Mouse (Mus musculus) midbrain, embryonic 16.5 days (tissue): Measurements from ENCODE around the gene Gal3st3. TPM values are rescaled to one million over a fixed set of nuclear protein-coding genes. Genes with fewer than 3 reads are reported as not detected.
"Not testable (repeated sequence)": the region's sequence is repeated elsewhere in the genome, so short reads cannot be mapped to it uniquely, and the experiment has no call there.

Experiments
- ATAC-seq: fragments of 200-750 bp; cut with Nextera tagmentation; 2 replicates; pipeline ENCODE4 v1.8.0; 2017; ENCODE audit warnings: moderate TSS enrichment
- H3K27ac ChIP-seq: fragments of 300-500 bp; sonication (generic); 2 replicates; pipeline ENCODE4 v1.5.1; 2014; ENCODE audit warnings: mild to moderate bottlenecking, low read length, mixed read lengths
- H3K27me3 ChIP-seq: fragments of 300-500 bp; sonication (generic); 2 replicates; pipeline ENCODE4 v1.6.1; 2014; ENCODE audit warnings: low read depth, low read length, mixed read lengths; ENCODE audit not compliant: control insufficient read depth, insufficient read depth
- H3K36me3 ChIP-seq: fragments of 300-500 bp; sonication (generic); 2 replicates; pipeline ENCODE4 v1.6.1; 2014; ENCODE audit warnings: mild to moderate bottlenecking, low read length, moderate library complexity, mixed read lengths; ENCODE audit not compliant: control insufficient read depth, insufficient read depth
- H3K4me1 ChIP-seq: fragments of 300-500 bp; sonication (generic); 2 replicates; pipeline ENCODE4 v1.6.1; 2014; ENCODE audit warnings: mild to moderate bottlenecking, low read length, mixed read lengths; ENCODE audit not compliant: control insufficient read depth, insufficient read depth
- H3K4me2 ChIP-seq: fragments of 300-500 bp; sonication (generic); 2 replicates; pipeline ENCODE4 v1.6.1; 2014; ENCODE audit warnings: mild to moderate bottlenecking, low read length, mixed read lengths
- H3K4me3 ChIP-seq: fragments of 300-500 bp; sonication (generic); 2 replicates; pipeline ENCODE4 v1.5.1; 2014; ENCODE audit warnings: low read depth, mild to moderate bottlenecking, low read length, moderate library complexity, mixed read lengths
- H3K9ac ChIP-seq: fragments of 300-500 bp; sonication (generic); 2 replicates; pipeline ENCODE4 v1.6.1; 2014; ENCODE audit warnings: low read depth, low read length, mixed read lengths
- H3K9me3 ChIP-seq: fragments of 300-500 bp; sonication (generic); replicated peaks from 2 replicates; pipeline ENCODE4 v1.6.1; 2014; ENCODE audit warnings: mild to moderate bottlenecking, low read length, mixed read lengths; ENCODE audit not compliant: control insufficient read depth, poor library complexity, severe bottlenecking
- WGBS: fragments of 180-500 bp; shearing (Covaris S2); extraction: QIAGEN DNeasy Blood & Tissue Kit; methylation state at CpG from one replicate; pipeline ENCODE4 v1.1.7; 2014; 5-methylcytosine and 5-hydroxymethylcytosine counted together
- polyA plus RNA-seq: library from polyadenylated mRNA; unstranded; fragments of >200 nt; fragmentation: Nextera tagmentation; extraction: Ambion mirVana; gene quantifications from 2 replicates; pipeline ENCODE4 v1.2.1, GENCODE M21; 2015

The Gal3st3 gene
- polyA plus RNA-seq, 1 experiment from 2014 or later: 49.4 TPM

DNA sequence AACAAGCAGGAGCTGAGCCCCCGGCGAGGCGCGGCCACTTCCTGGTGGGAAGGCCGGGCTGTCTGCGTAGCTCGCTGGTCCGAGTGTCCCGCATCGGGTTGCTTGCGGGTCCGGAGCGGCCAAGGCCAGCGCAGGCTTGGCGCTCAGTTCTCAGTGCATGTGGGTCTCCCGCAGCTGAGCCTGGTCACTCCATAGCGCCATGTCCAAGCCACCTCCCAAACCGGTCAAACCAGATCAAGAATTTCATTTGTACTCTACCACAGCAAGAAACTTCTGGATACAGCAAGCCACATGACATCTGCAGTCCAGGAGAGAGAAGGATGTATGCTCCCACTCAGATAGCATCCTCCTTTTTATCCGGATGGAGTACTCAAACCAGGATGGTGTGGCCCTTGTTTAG is 29.8 kb downstream of the Gal3st3 start:
- Histone ChIP-seq H3K4me2 (no peak overlapping the region), H3K9me3 (no peaks in the 10 kb centered on the region), H3K36me3 (no peaks in the 10 kb centered on the region), H3K27ac (no peak overlapping the region), H3K4me1 (no peaks in the 10 kb centered on the region), H3K4me3 (no peak overlapping the region), H3K27me3 (no peaks in the 10 kb centered on the region), H3K9ac (no peak overlapping the region)
- ATAC-seq: no peak
- 75% methylated on average over 19 of the region's 19 CpGs for WGBS

DNA sequence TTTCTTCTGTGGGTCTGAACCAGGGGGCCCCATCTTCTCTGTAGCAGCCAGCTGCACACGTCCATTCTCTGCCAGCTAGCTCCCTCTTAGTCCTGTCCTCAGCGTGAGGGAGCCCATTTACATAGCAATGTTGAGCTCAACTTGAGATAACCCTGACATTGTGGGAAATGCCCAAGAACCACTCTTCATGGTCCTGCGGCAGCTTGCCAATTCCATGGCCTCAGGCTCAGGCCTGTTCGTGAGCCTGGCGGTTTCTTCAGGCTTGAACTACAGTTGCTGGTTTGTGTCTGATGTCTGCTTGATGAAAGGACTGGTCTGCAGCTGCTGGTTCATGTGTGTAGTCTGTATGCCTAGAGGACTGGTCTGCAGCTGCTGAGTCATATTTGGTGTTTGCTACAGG is 36.6 kb downstream of the Gal3st3 start:
- Histone ChIP-seq H3K4me3 (no peak overlapping the region), H3K27me3 (no peaks in the 10 kb centered on the region), H3K9me3 (no peaks in the 10 kb centered on the region), H3K27ac (no peak overlapping the region), H3K4me2 (no peak overlapping the region), H3K9ac (no peak overlapping the region), H3K4me1 (no peaks in the 10 kb centered on the region), H3K36me3 (no peaks in the 10 kb centered on the region)
- ATAC-seq: no peak
- WGBS: 76% methylated on average over 5 of the region's 5 CpGs

DNA sequence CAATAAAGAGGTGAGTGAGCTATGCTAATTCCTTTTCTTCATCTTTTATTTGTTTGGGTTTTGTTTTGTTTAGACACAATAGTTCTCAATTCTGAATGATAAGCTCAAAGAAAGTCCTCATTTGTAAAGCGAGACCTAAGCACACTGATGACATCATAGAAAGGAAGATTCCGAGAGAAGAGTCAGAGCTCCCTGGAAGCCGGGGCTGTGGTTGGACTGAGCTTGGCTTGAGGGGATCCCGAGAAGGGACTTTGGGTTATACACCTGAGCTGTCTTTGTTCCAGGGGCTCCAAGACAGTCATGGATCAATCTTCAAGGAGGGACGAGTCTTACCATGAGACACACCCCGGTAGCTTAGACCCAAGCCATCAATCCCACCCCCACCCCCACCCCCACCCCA is 37.3 kb downstream of the Gal3st3 start, which contains the start of gene Catsper1:
TSS of gene Catsper1 (plus strand) at position 301 of the 400 bp plus-strand sequence.
- H3K9ac ChIP-seq: no peak within 1 kb of the TSS
- 95% methylated on average over 6 of the region's 6 CpGs for WGBS

DNA sequence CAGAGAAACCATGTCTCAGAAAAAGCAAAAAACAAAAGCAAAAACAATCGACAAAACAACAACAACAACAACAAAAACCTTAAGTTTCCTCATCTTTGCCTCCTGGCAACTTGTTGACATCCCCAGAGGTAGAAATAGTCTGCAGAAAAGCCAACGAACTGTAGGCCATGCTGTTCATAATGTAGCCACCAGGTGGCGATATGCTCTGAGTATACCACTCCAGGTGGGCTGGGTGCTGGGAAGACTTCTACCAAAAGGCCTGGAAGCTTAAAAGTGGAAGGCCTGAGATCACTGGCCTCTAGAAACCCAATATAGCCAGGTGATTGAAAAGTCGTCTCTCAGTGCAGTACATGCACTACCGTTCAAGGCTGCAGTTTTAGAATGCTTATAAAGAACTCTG is 39.8 kb downstream of the Gal3st3 start:
- Histone ChIP-seq H3K4me2 (no peak overlapping the region), H3K27ac (no peak overlapping the region), H3K27me3 (no peaks in the 10 kb centered on the region), H3K36me3 (no peaks in the 10 kb centered on the region), H3K4me1 (no peaks in the 10 kb centered on the region), H3K4me3 (no peak overlapping the region), H3K9me3 (no peaks in the 10 kb centered on the region), H3K9ac (no peak overlapping the region)
- WGBS: 18% methylated on average over 5 of the region's 5 CpGs
- no peak for ATAC-seq

More for the DNA sequence above, 37.3 kb downstream of the Gal3st3 start, which contains the start of gene Catsper1:
- Histone ChIP-seq H3K27ac (no peak within 1 kb of the TSS), H3K36me3 (no peaks in the 10 kb centered on the region), H3K27me3 (no peaks in the 10 kb centered on the region), H3K4me3 (no peak within 1 kb of the TSS), H3K4me1 (no peaks in the 10 kb centered on the region), H3K9me3 (no peaks in the 10 kb centered on the region), H3K4me2 (no peak within 1 kb of the TSS)
- no peak for ATAC-seq

DNA sequence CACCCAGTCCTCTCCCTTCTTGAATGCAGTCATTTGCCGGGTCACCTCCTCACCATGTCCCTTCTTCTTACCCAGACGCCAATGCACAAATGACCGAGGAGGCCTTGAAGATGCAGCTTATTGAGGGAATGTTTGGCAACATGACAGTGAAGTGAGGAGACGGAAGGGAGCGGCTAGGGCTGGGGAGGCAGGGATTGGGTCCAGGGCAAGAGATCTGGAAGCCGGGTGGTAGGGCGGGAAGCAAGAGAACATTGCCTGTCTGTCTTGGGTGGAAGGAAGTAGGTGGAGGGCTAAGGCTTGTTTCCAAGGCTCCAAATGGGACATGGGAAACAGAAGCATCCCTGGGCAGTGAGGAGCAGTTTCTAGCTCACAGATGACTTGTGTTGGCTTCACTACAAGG is 43.2 kb downstream of the Gal3st3 start:
- H3K9ac ChIP-seq: no peak overlapping the region
- H3K4me2 ChIP-seq: no peak overlapping the region
- H3K27ac ChIP-seq: no peak overlapping the region
- H3K36me3 ChIP-seq: no peaks in the 10 kb centered on the region
- ATAC-seq: no peak
- WGBS: 83% methylated on average over 7 of the region's 7 CpGs
- H3K27me3 ChIP-seq: no peaks in the 10 kb centered on the region
- H3K4me3 ChIP-seq: no peak overlapping the region
- no peaks in the 10 kb centered on the region for H3K9me3 ChIP-seq
- no peaks in the 10 kb centered on the region for H3K4me1 ChIP-seq

DNA sequence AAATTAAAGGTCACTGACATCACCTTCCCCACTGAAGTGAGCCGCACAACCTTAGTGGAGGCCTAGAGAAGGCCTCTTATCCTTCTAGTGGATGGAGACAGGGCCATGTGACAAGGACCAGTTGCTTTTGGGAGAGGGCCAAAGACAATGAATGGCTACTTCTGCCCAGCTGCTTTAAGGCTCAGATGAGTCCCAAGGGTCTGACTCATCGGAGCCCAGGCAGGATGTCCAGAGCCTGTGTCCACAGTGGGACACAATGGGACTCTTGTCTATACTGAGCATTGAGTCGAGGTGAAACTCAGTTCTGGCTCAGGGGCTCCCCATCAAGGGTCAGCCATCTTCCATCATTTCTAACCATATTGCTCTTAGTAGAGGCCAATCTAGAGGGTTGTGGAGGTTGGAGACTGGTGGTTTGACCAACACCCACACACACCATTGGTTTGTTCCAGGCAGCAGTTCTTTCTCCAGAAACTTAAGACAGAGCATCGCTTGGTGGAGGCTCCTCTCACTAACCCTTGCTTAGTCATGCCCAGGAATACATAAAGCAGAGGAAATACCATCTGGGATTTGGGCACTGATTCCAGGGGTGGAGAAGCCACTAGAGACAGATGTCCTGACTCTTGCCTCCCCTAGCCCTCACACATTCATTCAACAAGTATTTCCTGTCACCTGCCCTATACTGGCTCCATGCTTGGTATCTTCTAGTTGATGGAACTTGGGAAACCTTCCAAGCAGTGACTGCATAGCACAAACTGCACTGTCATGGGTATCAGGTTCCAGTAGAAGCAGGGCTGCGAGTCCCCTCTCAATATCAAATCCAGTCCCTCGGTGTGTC is 47.4 kb downstream of the Gal3st3 start:
- 76% methylated on average over 6 of the region's 6 CpGs for WGBS

DNA sequence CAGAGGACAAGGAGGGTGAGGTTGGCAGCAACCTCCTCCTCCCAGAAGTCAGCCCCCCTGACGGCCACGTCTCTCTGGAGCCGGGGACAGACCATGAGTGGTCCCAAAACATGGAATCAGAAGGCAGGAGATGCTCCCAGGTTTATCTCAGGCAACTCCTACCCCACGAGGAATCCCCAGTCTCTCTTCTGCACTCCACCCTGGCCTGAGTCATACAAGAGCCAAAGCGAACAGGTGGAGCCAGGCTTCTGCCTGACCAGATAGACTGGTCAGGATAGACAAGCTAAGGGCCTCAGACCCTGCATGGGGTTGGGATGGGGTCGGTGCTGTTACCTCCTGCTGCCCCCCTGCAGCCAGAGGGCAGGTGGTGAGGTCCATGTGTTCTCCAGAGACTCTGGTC is 49.9 kb downstream of the Gal3st3 start:
- WGBS: 87% methylated on average over 6 of the region's 6 CpGs
- no peaks in the 10 kb centered on the region for H3K9me3 ChIP-seq
- no peak overlapping the region; the same call in 1 of the 2 replicates for H3K9ac ChIP-seq
- ATAC-seq: no peak
- H3K4me2 ChIP-seq: no peak overlapping the region
- peaks cover 9% of the 10 kb centered on the region for H3K4me1 ChIP-seq
- no peak overlapping the region for H3K4me3 ChIP-seq
- H3K27ac ChIP-seq: no peak overlapping the region
- H3K27me3 ChIP-seq: no peaks in the 10 kb centered on the region
- no peaks in the 10 kb centered on the region for H3K36me3 ChIP-seq

More for the DNA sequence above, 47.4 kb downstream of the Gal3st3 start:
- Histone ChIP-seq H3K36me3 (no peaks in the 10 kb centered on the region), H3K4me3 (no peak overlapping the region), H3K4me1 (peaks cover 9% of the 10 kb centered on the region), H3K27ac (no peak overlapping the region), H3K4me2 (no peak overlapping the region), H3K27me3 (no peaks in the 10 kb centered on the region), H3K9ac (no peak overlapping the region), H3K9me3 (no peaks in the 10 kb centered on the region)
- no peak for ATAC-seq

DNA sequence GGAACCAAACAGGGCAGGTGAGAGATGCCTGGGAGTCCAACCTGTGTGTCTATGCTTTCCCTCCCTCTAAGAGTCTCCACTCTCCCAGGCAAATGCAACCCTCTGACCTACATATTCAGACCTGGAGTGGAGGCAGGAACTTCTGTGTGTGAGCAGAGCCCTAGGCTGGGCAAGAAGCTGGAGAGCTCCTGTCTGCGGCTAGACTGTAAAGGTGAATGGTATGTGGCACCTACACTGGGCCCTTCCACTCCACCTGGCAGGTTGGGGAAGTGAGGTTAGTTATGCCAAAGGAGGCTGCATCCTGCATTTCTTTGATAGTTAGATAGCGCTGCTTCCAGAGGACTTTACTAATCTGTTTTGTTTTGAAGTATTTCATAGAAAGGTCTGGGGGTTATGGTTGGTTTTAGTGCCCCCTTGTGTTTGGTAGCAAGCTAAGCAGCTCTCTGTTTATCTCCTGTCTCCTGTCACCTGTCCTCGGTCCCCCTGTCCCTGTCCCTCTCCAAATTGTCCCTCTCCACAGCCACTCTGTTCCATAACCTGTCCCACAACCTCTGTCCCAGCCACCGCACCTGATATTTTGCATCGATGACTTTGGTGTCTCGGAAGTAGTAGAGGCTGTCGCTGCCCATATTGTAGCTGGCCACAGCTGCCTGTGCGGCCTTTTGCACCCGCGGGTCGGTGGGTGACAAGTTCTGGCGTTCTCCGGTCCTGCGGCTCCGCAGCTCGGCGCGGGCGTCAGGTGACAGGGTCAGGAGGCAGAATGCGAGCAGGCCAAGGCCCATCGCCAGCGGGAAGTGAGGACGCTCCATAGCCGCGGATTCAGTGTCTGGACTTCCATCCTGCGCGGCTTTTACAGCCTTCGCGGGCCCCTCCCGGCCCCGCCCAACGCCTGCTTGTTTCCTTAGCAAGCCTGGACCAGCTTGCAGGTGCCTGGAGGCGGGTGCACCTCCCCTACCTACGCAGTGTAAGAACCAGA is 50.7 kb downstream of the Gal3st3 start:
- no peaks in the 10 kb centered on the region for H3K9me3 ChIP-seq
- no peak overlapping the region for H3K27ac ChIP-seq
- peak overlapping the region; percentile 71 for H3K9ac ChIP-seq
- peak overlapping the region; percentile 68 for H3K4me2 ChIP-seq
- no peak for ATAC-seq
- WGBS: 6% methylated on average over 34 of the region's 34 CpGs
- H3K36me3 ChIP-seq: no peaks in the 10 kb centered on the region
- peaks cover 9% of the 10 kb centered on the region for H3K4me1 ChIP-seq
- H3K27me3 ChIP-seq: no peaks in the 10 kb centered on the region
- peak overlapping the region; percentile 39 for H3K4me3 ChIP-seq

DNA sequence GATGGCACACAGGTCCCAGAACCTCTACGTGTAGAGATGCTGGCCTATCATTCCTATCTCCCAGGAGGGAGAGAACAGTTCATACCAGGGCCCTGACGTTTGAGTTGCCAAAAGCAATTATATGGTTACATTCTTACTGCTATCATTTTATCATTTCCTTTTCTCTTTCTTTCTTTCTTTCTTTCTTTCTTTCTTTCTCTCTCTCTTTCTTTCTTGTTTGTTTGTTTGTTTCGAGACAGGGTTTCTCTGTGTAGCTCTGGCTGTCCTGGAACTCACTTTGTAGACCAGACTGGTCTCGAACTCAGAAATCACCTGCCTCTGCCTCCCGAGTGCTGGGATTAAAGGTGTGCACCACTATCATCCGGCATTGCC is 51.4 kb downstream of the Gal3st3 start, which contains the start of gene Cst6:
TSS of gene Cst6 (minus strand) at position 73 of the 372 bp plus-strand sequence.
- not testable (repeated sequence) for H3K4me1 ChIP-seq, H3K27ac ChIP-seq, H3K36me3 ChIP-seq, H3K9me3 ChIP-seq, H3K27me3 ChIP-seq, ATAC-seq
- 67% methylated on average over 6 of the region's 6 CpGs for WGBS
- Histone ChIP-seq H3K4me2 (peak within 1 kb of the TSS; percentile 68), H3K4me3 (peak within 1 kb of the TSS; percentile 39), H3K9ac (peak within 1 kb of the TSS; percentile 71)
